Mouse (Mus musculus) adipocyte (in vitro differentiated cells): ENCODE data around the gene Tbrg1.

Experiments
- DNase-seq: peaks from one replicate; pipeline ENCODE4 v3.0.0-alpha.2; 2016; ENCODE audit warnings: low spot score

The Tbrg1 gene

DNA sequence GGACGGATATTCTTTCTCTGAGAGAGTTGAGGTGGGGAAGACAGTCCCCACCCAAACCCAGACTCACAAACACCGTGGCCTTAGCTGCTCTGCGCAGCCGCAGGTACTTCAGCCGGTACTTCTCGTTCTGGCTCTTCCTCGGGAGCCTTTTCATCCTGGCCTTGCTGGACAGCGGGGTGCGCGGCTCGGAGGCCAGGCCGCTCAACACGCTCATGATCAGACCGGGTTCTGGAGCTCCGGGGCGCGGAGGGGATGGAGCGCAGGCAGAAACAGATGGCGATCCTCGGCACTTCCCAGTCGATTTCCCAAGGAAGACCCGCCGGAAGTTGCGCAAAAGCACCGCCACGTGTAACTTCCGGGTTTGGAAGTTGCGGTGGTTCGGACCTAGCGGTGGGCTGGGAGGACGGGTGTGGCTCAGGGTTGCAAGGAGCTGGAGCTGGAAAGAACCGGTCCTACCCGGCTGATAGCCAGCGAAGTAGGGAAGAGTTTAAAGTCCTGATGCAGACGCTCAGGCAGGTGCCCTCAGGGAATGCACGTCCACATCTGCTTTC is at the start of gene Tbrg1:
Tbrg1 (minus strand) TSS at position 382 of the 551 bp plus-strand sequence.
- peak; percentile 91 for DNase-seq

DNA sequence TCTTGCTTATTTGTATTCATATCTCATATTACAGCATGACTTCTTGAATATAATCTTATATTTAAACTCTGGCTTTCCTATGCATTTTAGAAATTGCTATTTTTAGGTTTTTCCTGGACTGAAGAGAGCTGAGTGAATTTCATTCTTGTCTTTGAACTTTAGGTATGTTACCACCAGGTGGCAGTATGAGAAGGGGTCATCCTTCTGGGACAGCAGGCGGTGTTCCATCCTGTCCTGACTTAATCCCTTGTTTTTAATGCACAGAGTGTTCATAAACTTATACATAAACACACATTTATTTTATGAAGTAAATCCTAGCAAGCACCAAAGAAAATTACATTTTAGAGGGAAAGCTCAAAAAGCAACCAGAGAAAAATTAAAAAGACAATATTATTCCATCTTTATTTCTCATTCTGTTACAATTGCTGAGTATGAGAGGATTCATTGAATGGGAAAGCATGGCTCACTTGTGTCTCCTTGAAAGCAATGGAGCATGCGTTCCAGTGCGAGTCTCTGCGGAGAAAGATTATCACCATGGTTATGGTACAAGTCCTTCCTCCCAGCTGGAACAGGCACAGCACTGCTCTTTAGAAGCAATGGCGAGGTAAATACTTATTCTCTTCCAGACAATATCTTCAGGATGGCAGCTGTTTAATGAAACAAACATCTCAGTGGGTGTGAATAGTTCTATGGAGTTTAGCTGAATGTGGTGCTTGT is 33.0 kb upstream of the Tbrg1 start:
- DNase-seq: peak; percentile 72

DNA sequence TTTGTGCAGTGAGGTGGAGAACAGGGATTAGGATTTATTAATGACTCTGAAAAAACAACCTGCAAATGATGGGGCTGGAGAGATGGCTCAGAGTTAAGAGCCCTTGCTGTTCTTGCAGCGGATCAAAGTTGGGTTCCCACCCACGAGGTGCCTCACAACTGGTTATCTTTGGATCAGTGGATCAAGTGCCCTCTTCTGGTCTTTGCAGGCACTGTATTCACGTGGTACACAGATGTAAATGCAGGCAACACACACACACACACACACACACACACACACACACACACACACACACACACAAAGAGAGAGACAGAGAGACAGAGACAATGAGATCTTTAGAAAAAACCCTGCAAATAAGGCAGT is 30.8 kb upstream of the Tbrg1 start:
- no peak for DNase-seq

DNA sequence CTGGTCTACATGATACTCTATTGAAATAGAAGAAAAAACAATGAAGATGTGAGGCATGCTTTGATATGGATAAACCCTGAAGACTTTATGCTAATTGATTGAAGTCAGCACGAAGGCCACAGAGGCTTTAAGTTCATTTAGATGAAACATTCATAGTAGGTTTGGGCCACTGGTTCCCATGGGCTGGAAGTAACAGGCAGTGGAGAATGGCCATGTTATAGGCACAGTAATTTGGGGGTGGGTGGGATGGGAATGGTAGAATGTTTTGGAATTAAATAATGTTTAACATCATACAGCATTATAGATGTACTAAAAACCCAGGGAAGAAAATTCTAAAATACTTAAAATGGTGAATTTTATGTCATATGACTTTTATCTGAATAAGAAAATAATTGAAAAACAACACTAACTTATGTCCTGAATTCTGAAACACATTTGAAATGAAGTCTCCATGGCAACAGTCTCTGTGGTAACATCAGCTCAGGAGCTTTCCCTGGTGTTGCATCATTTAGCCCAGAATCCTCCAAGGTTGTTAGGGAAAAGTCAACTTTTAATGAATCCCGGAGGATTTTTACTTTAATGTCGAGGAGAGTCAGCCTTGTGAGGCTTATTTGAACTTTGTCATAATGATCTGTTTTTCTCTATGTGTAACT is 30.3 kb upstream of the Tbrg1 start:
- DNase-seq: peak; percentile 51

DNA sequence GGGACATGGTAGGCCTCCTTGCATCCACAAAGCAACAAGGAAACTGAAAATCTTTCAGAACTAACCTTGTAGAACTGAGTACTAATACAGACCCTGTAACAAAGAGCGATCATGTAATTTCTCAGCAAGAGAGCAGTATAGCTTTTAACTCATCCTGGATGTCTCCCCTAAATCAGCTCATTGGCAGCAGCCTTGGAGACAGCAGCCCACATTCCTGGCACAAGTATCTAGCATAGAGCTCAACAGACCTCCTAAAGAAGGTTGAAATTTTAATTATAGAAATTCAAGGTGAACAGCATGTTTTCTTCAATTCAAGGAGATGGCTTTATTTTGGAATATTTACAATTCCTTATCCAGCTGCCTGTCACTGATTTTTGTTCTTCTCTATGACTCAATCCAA is 24.0 kb upstream of the Tbrg1 start:
- DNase-seq: no peak

DNA sequence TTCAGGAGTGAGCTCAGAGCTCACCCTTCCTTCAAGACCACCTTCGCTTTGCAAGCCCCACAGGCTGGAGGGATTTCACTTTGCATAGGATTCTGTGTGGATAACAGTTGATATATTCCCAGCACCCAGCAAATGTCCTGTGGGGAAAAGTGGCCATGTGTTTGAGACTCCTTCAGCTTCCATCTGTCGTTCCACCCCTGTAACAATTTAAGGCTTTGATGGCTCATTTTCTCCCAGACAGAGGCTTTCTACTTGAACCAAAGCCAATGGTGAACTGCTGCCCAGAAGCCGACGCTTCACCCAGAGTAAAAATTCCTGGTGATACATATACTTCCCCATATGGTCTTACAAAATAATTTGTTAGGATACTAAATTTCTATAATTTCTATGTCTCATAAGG is 18.2 kb upstream of the Tbrg1 start:
- peak; percentile 26 for DNase-seq

DNA sequence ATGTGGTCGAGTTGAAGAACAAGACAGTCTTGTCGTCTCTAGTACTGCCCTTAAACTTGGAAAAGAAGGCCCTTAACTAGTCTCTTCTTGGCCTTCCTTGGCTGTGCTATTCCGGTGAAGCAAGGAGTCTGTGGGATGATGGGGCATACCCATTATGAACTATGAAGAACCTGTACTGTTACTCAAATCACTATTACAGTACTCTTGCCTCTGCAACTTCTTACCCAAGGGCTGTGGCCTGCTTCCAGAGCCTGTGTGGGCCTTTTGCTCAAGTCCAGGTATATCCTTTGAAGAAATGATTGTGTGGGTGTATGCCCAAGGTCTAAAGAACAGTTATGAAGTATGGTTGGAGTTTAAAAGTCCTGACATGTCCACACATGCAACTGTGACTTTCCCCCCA is 13.1 kb upstream of the Tbrg1 start:
- no peak for DNase-seq

DNA sequence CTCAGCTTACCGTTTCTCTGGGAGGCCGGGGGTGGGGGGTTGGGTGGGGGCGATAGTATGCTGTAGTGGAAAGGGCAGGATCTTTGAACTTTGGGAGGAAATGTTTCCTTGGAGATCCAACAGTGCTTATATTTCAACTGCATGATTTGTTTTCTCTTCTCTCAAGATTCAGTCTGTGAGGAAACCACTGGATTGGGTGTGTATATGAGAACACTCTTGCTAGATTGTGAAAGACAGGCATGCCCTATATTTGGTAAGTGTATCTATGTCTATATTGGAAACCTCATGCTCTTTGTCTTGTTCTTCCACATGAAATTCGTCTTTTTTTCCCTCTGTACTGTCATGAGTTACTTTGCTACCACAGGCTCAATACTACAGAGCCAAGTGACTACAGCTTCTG is 12.6 kb upstream of the Tbrg1 start:
- peak; percentile 21 for DNase-seq

DNA sequence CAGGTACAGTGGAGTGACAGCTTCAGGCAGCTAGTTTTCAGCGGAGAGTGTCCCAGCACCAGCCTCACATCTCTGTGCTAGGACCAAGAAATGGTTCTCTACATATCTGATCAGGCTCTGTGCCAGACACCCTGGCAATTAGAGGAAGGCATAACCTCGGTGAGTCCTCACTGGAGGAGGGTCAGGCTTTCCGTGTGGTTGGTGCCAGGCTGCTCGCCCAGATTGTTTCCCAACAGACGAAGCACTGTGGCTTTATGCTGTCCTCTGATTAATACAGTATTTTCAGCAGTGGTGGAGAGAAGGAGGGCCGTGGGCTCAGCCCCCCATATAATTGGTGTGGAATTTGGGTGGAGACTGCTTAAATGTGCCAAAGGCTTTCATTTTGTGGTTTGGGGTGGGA is 12.0 kb upstream of the Tbrg1 start, which contains the start of gene Panx3:
Panx3 (minus strand) TSS at position 121 of the 400 bp plus-strand sequence.
- DNase-seq: peak; percentile 58

DNA sequence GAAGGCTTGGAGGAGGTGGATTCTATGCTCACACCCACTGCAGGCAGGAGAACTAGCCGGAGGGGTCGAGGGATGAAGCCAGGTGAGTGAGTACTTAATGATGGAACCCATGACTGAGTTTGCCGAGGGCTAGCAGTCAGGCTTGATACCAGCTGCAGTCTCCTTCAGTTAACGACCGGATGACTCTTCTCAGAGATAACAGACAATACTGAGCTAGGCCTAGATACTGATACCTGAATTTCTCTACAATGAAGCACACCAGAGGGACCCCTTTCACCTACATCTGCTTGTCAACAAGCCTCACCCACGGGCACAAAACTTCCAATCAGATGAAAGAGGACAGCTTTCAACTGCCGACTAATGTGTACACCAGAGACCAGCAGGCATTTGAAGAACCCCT is 8.9 kb upstream of the Tbrg1 start:
- DNase-seq: no peak

DNA sequence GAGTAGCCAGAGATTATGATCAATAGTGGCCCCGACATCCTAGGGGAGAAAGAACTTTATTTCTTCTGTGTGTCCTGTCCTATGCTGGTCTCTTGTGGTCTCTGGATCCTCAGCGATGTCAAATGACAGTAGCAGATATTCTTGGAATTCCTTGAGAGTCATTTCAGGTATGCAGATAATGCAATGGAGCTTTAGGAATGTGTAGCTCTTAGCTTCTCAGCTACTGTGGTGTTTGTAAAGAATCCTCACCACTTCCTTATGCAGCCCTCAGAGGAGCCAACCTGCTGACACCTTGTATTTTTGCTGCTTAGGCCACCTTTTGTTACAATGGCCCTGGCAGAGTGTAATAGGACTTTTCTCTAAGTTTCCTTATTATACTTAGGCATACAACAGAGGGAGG is 7.5 kb upstream of the Tbrg1 start:
- no peak for DNase-seq

DNA sequence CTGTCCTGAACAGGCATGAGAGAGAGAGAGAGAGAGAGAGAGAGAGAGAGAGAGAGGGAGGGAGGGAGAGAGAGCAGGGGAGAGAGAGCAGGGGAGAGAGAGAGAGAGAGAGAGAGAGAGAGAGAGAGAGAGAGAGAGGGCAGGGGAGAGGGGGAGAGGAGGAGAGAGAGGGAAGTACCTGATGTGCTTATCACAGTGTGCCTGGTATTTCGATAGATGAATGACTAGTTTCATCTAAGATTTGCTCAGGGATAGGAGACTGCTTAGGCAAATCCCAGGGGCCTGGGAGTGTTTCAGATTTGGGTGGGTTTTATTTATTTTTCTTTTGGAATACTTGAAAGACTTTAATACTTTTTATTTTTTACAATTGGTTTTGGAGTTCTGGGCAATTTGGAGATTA is 6.1 kb upstream of the Tbrg1 start:
- no peak for DNase-seq

DNA sequence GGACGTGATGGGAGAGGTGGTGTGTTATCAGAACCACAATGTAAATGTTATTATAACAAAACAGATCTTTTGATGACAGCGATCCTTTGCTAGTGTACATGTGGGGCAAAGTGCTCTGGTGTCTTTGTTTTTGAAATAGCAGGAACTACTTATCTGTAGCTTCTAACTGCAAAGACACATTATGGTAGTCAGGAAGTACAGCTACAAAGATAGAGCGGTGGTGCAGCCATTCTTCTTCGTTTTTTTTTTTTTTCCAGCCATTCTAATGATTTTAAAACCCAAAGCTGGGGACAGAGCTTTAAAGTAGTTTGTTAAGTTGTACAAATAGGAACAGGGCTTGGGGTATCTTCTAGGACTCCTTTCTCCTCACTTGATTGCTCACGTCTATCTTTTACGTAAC is 2.3 kb upstream of the Tbrg1 start:
- no peak for DNase-seq

DNA sequence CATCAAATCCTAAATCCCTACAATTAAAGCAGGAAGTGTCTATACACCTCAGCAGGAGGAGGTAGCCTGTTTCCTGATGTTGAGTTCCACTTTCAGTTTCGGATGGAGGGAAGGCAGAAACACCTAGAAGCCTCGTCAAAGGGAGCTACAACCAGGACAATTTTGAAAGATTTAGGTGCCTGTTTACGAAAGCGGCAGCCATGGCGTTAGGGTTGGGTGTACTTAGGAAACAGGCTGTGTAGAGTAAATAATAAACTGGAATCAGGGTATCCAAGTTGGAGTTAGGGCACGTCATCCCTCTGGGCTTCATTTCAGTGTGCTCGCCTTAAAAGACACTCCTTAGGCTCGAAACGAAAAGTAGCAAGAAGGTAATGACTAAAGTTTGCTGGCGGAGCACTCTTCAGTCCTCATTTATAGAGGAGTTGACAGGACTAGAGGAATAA is 652 bp downstream of the Tbrg1 start:
- peak; percentile 39 for DNase-seq

DNA sequence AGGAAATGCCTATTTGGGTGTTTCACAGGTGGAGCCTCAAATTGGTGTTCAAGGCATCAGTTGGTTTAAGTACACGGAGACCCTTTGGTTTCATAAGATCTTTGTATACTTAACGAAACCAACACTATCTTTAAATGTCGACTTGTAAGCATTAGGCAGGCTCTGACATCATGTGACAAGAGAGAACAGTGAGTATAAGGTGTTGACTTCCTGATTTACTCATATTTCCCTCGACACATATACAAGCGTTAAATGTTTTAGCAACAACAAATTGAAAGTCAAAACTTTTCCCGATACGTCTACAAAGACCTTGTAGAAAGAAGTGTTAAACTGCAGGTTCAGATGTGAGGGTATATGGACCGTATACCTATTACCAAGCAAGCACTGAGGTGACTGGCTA is 1.2 kb downstream of the Tbrg1 start:
- DNase-seq: no peak

DNA sequence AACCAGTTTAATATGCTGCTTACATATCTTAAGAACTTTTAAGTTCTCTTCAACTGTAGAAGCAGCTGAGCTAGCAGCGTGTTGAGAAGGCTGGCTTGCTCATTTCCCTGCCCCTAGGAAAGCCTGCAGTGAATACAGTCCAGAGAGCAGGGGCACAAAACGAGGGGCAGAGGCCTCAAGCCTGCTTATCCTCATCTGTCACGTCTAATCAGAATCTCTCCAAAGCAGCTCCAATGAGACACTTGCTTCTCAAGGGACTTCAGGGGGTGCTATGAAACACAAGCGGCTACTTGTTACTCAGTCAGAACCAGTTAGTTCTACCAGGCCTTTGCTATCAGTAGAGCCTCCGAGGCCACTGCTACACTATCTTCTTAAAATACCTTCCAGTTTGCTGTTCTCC is 3.3 kb downstream of the Tbrg1 start:
- no peak for DNase-seq

DNA sequence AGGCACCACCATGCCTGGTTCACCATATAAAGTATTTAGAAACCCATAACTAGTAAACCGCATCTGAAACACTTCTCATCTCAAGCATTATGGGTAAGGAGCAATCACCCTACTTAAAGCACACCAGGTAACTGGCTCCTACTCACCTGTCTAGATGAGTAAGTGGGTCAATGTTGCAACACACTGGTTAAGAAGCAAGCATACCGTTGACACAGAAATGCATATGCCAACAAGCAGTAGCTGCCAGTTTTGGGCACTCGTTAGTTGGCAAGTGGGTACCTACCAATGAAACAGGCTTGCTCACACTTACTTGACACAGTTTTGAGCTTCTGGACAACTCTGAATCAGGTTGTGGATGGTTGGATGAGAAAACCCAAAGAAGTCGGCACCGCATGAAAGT is 6.5 kb downstream of the Tbrg1 start:
- no peak for DNase-seq

DNA sequence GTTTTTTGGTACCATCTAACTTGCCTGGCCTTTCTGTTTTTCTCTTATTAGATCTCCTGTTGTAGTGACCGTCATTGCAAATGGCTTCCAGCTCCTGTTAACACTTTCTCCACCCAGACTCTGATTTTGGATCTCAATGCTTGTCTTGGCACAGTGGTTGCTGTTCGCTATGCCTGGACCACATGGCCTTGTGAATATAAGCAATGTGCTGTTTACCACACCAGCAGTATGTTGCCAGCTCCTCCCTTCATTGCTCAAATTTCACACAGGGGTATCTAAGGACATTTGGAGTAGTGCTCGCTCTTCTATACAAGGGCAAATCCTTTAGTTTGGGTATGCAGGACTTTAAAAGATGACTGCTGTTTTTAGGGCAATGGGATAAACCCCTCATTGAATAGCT is 10.9 kb downstream of the Tbrg1 start:
- DNase-seq: peak; percentile 57

DNA sequence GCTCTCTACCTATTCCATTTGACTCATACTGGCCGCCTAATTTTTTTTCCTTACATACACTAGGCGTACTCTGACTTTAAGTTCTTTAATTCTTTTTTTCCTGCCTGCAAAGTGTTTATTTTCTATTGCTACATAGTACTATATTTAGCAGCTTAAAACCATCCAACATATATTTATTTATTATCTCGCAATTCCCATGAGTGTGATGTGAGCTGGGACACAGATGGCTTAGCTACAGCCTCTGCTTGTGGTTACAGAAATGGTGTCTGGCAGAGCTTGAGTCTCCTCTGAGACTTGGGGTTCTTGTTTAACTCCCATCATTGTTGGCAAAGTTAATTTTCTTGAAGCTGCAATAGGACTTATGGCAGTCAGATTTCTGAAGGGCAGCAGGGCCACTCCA is 18.4 kb downstream of the Tbrg1 start:
- DNase-seq: peak; percentile 26

DNA sequence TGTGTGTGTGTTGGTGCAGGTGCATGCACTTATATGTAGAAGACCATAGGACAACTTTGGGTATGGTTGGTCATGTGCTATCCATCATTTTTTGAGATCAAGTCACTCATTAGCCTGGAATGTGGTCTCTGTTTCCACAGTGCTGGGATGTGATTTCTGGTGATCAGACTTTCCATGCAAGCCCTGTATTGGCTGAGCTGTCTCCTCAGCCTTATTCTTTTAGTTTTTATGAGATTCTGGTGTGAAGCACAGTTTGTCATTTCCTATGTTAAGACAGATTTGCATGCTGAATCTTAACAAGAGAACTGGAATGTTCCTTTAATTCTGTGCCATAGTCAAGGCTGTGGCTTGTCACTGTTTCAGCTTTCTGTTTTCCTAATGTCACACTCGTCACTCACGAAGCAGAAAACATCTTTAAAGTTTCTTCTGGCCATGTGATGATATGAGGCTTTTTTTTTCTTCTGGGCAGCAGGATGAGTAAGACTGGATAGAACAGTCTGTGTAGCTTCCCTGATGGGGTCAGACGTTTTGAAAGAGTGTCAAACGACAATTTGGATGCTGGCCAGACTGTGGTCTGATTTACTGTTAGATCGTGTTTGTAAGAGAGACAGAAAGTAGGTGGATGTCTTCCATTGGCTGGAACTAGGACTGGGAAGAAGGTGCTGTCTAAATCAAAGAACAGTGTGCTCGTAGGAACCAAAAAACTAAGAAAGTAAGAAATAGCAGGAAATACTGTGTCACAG is 20.1 kb downstream of the Tbrg1 start:
- DNase-seq: peak; percentile 34

DNA sequence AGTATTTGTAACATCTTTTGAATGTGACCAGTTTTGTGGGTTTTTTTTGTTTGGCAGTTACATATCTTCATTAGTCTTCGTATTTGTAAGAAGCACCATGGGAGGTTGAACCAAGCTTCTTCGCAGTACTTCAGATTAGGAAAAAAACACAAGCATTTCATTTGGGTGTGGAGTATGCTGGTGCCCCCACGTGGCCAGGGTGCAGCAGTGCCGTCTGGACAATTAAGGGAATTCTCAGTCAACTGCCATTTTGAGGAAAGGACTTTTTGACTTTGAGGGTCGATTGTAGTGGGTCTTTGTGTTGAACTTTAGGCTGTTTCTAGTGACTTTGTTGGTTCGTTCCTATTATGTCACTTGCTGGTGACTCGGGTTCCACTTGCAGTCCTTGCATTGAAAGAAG is 20.8 kb downstream of the Tbrg1 start:
- DNase-seq: peak; percentile 58

DNA sequence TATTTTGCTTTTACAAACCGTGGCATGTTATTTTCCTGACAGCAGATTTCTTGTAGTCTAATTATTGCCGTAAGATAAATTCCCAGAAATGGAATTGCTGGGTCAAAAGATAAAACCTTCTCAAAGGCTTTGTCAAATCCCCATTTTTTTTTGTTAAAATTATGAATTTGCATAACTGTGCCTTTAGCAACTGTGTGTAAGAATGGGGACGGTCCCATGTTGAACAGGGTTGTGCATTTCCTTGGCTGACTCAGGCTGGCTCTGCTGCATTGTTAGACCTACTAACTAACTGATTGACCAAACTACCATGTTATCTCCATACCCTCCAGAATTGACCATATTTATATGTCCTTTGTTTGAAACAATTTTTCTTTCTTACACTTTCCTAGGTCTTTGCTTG is 22.8 kb downstream of the Tbrg1 start:
- no peak for DNase-seq

DNA sequence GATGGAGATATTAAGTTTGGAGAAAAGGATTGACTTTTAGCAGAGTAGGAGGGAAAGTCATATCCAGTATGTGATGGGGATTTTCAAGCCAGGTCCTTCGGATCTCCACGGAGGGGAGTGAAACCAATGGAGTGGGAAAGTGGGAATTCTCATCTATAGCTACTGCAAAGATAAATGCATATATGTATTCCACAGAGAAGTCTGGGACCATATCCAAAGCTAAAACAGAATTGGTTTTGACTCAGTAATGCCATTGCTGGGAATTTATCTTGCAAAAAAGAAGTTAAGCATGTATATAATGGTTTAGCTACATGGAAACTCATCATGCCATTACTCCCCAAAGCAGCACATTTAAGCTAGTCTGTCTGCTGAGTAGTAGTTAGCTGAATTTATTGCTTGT is 24.8 kb downstream of the Tbrg1 start:
- DNase-seq: no peak
